Mouse (Mus musculus): ENCODE data around the gene Ranbp17.

The Ranbp17 gene

DNA sequence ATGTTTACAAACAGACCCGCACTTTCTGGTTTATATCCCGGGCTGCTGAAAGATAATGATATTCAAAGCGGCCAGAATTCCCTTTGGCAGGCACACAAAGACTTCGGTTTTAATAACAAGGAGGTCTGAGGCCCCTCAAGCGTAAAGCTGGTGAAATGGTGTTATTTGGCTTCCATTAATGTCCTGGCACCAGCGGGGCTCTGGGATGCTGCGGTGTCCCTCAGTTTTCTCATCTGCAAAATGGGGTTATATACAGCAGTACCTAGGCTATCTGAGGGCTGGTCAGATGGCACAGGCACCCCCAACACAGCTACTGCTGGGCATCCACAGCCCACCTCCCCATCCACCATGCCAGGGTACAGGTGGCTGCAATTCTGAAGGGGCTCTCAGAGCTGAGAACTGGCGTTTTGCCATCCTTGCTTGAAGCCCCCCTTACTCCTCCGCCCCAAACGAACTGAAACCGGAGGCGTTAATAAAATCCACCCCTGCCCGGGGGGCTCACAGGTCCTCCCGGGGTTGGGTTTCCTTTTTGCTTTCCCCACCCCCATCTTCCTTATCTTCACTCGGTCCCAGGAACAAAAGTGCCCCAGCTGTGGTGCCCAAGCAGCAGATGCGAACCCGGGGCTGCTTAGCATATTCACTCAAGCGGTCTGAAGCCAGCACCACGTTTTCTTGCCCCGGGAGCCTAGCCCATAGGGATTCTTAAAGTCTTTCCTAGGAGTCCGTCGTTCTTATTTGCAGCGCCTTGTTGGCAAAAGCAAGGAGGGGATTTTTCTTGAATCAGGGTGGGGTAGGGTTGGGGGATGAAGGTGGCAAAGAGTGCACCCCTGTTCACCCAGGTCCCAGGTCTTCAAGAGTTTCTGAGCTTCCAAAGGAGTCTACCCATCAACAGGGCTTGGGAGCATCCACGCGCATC is 317.8 kb downstream of the Ranbp17 start:
- DNase-seq, result no peak

- DNase-seq, result no peak
Measured at GRCm38 (mm10) chr11:33195061-33195460, 318.5 kb downstream of the Ranbp17 start.

DNA sequence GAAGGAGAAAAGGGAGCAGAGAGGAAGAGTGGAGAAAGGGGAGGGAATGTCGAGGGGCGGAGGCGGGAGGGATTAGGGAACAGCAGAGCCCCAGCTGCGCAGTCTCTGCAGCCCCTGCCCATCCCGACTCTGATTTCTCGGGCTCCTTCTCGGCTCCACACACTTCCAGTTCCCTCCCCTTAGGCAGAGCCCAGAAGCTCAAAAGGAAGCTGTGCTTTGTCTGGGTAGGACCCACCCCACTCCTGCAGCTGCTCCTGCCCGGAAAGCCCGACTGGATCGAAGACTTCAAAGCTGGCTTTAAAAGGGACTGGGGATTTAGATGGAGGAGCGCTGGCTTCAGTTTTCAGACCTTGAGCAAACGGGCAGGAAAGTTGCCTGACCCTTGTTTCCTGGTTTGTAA is 319.9 kb downstream of the Ranbp17 start:
- DNase-seq, result no peak

DNA sequence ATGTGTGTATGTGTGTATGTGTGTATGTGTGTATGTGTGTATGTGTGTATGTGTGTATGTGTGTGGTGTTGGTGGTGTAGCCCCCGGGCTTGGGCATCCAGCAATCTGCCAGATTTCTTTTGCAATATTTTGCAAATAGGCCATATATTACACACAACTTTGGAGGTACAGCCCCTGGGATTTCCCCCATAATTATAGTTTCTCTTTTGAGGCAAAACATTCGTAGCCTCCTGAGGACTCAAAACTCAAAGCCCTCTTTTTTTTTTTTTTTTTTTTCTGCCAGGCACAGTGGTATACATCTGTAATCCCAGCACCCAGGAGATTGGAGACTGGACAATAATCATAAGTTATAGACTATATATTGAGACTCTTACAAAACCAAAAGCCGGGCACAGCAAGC is 331.7 kb downstream of the Ranbp17 start:
- DNase-seq, result no peak

- DNase-seq, result no peak
Measured at GRCm38 (mm10) chr11:33180701-33181116, 332.8 kb downstream of the Ranbp17 start.

DNA sequence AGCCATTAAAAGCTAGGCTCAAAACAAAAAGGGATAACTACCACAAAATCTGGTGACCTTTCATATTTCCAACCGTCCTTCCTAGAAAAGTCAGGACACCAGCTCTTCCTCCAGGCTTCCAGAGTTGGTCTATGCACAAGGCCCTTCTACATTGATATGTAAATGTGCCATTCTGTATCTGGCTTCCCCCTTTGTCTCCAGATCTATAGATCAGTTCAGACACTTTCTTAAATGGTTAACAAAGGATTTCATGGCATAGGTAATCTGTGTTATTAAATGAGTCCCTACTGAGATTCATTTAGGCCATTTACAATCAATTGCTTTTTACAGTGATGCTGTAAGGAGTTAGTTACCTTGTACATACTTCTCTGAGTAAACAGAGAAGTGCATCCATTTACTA is 333.7 kb downstream of the Ranbp17 start:
- no peak for DNase-seq

GRCm38 (mm10) chr11:33176525-33177245 is 336.9 kb downstream of the Ranbp17 start:
- DNase-seq, result peak in 1 of 2 experiments; percentile 10

DNA sequence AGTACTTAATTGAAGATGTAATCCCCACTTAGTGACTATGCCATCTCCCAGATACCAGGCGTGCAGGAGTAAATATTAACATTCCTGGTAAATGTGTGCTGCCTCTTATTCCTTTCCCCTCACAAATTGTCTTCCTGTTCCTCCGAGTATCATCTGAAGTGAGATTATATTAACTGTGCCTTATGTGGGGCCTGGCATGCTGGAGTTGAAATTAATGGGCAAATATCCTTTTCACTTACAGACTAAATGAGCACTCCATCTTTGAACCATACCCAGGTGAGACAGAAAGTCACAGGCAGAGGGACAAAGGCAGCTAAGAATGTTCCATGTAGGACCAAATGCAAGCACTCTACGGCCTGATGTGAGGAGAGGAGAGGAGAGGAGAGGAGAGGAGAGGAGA is 337.8 kb downstream of the Ranbp17 start:
- DNase-seq, result no peak

- DNase-seq, result peak; percentile 35 to 36
Measured at GRCm38 (mm10) chr11:33170489-33170888, 343.1 kb downstream of the Ranbp17 start.

DNA sequence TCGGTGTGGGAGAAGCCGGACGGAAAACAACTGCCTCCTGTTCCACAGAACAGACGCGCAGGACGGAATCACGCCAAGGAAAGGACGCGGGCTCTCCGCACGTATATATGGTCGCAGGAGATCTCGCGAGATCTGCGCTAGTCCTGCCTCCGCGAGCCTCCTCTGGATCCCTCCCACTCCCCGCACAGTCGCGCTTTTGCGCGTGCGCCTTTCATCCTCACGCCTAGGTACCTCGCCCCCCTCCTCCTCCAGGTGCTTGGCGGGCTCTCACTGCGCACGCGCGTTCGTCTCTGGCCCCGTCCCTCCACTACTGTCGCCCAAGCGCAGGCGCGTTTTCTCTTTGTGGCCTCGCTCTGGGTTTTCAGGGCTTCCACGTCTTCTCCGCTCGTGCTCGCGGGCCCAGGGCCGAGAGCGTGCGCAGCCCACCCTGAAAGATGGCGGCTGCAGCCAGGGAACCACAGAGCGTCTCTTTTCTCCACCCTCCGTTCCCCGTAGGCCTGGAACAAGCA is 350.5 kb downstream of the Ranbp17 start, which contains the start of gene Npm1:
Gene Npm1 (minus strand): TSS at position 209 of the 509 bp plus-strand sequence.
- peak; percentile 99 for DNase-seq

DNA sequence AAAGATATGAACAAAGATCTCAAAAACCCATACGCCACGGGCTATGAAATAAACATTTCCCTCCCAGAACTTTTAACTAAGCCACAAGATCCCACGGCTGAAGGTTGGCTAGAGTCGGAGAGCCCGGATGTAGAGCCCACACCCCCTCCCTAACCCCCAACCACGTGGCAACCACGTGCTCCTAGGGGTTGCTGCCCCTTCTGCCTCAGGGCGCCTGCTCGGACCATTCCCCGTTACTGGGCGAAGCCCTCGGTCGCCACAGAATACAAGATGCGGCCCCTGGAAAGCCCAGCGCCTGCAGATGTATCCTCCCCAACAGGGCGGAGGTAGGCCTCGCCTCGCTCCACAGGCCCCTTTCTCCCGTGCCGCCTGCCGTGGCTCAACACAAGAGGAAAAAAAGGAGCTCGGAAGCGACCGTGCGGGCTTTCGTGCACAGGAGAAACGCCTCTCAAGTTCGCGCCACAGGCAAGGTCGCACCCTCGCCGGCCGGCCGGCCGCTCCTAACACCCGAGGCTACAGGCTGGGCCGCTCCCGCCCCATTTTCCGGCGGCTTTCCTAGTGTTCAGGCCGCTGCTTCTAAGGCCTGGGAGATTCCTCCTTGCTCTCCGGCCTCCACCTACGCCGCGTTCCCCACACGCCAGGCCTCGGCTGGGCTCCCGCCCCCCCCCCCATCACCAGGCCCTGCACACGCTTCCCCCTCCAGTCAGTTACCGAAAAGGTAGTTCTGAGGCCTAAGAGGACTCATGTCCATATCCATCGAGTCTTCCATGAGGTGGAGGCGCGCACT is 351.1 kb downstream of the Ranbp17 start:
- DNase-seq, result peak; percentile 60 to 63

All from lung, adult 18-20 months (tissue).